Mouse (Mus musculus) olfactory bulb, adult 2 months (tissue): Measurements from ENCODE around the gene Vdr.

ENCODE experiments used
- CTCF ChIP-seq: fragments of 200-500 bp; IDR thresholded peaks from 2 replicates; pipeline ENCODE4 v1.5.1; 2012; ENCODE audit warnings: low read depth, mild to moderate bottlenecking, low read length, moderate library complexity; ENCODE audit not compliant: insufficient read depth
- POLR2A ChIP-seq: fragments of 200-500 bp; IDR thresholded peaks from 2 replicates; pipeline ENCODE4 v1.6.1; 2012; ENCODE audit warnings: mild to moderate bottlenecking, low read depth, low read length, moderate library complexity; ENCODE audit not compliant: insufficient read depth

DNA sequence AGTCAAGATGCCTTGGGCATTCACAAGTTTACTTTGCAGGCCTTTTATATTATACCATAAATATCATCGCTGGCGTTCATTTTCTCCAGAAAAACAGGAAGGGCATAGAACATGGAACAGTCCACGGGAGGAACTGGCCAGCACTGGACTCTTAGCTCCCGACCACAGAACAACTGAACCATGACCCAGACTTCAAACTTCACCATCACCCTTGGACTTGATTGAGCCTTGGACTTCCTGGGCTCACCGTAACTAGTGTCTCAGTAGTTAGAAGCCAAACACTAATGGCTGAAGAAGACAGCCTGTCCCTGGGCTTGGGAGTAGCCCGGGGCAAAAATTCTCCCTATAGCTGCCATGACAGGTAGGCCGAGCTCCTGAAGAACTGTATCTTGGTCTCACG, 29.0 kb downstream of the Vdr start:
- TF ChIP-seq POLR2A (no peak), CTCF (no peak)
